Mouse (Mus musculus) ZHBTc4 (cell line): ENCODE measurements around the gene Zfp747.

ENCODE experiments used
- DNase-seq: peaks from one replicate; pipeline ENCODE4 v3.0.0-alpha.2; 2011; ENCODE audit warnings: low read depth, low spot score

Zfp747 gene

DNA sequence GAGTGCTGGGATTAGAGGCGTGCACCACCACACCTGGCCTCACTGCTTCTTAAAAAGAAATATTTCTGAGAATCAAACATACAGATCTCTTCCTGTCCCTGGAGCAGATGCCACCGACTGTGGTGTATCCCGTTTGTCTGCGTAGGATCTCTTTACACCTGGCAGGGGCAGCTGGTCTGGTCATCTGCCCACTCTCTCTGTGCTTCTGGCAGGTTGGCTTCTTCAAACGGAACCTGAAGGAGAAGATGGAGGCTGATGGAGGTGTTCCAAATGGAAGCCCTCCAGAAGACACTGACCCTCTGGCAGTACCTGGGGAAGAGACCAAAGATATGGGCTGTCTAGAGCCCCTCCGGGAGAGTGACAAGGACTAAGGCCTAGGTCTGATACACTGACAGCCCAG lies 42.6 kb downstream of the Zfp747 start:
- no peak for DNase-seq

DNA sequence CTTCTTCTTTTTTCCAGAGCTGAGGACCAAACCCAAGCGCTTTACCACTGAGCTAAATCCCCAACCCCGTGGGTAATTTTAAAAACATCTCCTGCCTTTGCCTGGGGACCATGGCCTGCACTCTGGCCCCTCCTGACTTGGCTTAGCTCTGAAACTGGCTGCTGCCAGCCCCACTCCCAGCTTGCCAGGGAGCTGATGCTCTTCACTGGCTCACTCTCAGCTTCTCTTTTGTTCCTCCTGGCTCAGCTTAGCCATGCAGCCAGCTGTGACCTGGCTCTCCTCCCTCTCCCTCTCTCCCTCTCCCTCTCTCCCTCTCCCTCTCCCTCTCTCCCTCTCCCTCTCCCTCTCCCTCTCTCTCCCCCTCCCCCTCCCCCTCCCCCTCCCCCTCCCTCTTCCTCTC lies 49.2 kb downstream of the Zfp747 start:
- DNase-seq = no peak

DNA sequence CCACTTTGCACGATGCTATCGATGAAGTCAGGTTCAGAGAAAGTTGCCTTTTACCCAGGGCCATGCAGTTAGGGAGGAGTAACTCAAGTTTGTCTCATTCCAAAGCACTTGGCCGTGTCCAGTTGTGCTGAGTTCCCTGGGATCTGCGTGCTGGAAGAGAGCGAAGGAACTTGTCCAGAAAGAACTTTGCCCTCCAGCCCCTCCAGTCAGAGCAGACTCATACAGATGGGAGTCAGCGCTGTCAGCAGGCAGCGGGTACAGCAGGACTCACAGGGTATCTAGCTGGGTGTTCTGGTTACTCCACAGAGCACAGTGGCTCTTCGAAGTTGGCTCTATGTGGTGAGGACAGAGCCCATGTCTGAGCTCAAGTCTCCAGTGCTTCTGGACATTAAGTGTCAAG lies 50.3 kb downstream of the Zfp747 start:
- DNase-seq = no peak

DNA sequence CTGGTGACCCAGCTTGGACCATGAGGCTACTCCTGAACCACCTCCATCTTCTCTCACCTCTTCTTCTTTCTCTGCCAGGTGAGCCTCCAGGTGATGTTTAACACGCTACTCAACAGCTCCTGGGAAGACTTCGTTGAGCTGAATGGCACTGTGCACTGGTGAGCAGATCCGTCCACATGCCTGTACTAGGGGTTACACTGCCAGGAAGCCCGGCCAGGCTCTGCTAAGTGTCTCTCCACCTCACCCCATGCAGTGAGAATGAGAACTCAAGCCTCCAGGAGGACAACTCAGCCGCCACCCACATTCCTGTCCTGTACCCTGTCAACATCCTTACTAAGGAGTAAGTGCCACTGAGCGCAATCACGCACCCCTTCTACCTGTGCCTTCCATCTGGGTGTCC lies 50.9 kb downstream of the Zfp747 start:
- DNase-seq = no peak
